ENCODE assay signal across 8 mouse cellular contexts in genomic region chr8:105268342-105269074, GRCm38 (mm10). TPM values are rescaled to one million over a fixed set of nuclear protein-coding genes. Genes with fewer than 3 reads are reported as not detected.
A peak's percentile ranks its signal among the peaks of the same experiment; 100 is the strongest.
DNase-seq lines count a peak whose midpoint lies in the region; ATAC-seq and TF ChIP-seq lines count a peak whose summit lies in the region.

No protein-coding gene starts in this region.

- TF ChIP-seq POLR2A in lung, adult 2 months (IDR thresholded peaks at IDR 0.05; ENCODE audit: borderline replicate concordance, extremely low read depth, low read depth, low read length), result no peak

- H3K4me2 ChIP-seq in hindbrain, embryonic 11.5 days (replicated peaks; ENCODE audit: low read depth, low read length), result peak overlapping the region; percentile 76
- H3K4me2 ChIP-seq in midbrain, embryonic 15.5 days, result peak overlapping the region; percentile 85

- TF ChIP-seq CTCF in lung, adult 2 months (IDR thresholded peaks at IDR 0.05; ENCODE audit: insufficient read depth, low read length), result no peak

- no peak overlapping the region for H3K27ac ChIP-seq in hindbrain, embryonic 11.5 days (ENCODE audit: low read depth, low read length)
- H3K27ac ChIP-seq in midbrain, embryonic 15.5 days, result peak overlapping the region; percentile 66

- WGBS in lung, adult 2 months, result 33% methylated on average over 65 of the region's 65 CpGs
- under 1% methylated on average over 65 of the region's 65 CpGs for WGBS in hindbrain, embryonic 11.5 days
- under 1% methylated on average over 65 of the region's 65 CpGs for WGBS in midbrain, embryonic 15.5 days

- peak overlapping the region; percentile 73 for H3K4me3 ChIP-seq in lung, adult 2 months (replicated peaks; ENCODE audit: extremely low read depth, low read depth, low read length)
- H3K4me3 ChIP-seq in hindbrain, embryonic 11.5 days (ENCODE audit: low read depth, low read length), result peak overlapping the region; percentile 39
- peak overlapping the region; percentile 54 for H3K4me3 ChIP-seq in midbrain, embryonic 15.5 days

- H3K9me3 ChIP-seq in hindbrain, embryonic 11.5 days (ENCODE audit: control insufficient read depth, low read length), result no peaks in the 10 kb centered on the region
- no peaks in the 10 kb centered on the region for H3K9me3 ChIP-seq in midbrain, embryonic 15.5 days

- peaks cover 92% of the 10 kb centered on the region for H3K27me3 ChIP-seq in hindbrain, embryonic 11.5 days (ENCODE audit: control insufficient read depth, insufficient read depth, low read length)
- H3K27me3 ChIP-seq in midbrain, embryonic 15.5 days (replicated peaks), result peaks cover 86% of the 10 kb centered on the region

- intact Hi-C loops in left cerebral cortex, postnatal 14 days (cut with DNase I), result no loop called here

- H3K9ac ChIP-seq in hindbrain, embryonic 11.5 days (ENCODE audit: low read depth, low read length), result peak overlapping the region; percentile 42; the same call in 1 of the 2 replicates
- H3K9ac ChIP-seq in midbrain, embryonic 15.5 days, result peak overlapping the region; percentile 49

- H3K36me3 ChIP-seq in hindbrain, embryonic 11.5 days (ENCODE audit: control insufficient read depth, insufficient read depth, low read length), result no peaks in the 10 kb centered on the region
- no peaks in the 10 kb centered on the region for H3K36me3 ChIP-seq in midbrain, embryonic 15.5 days (replicated peaks)

- peak; percentile 78 for ATAC-seq in hindbrain, embryonic 11.5 days (ENCODE audit: low FRiP score)
- peak; percentile 93 for ATAC-seq in midbrain, embryonic 15.5 days (replicated peaks)

- H3K4me1 ChIP-seq in lung, adult 2 months (ENCODE audit: control insufficient read depth, insufficient read depth, low read length), result peaks cover 11% of the 10 kb centered on the region
- H3K4me1 ChIP-seq in hindbrain, embryonic 11.5 days (replicated peaks; ENCODE audit: control insufficient read depth, insufficient read depth, low read length), result peaks cover 13% of the 10 kb centered on the region; the same call in 1 of the 2 replicates
- H3K4me1 ChIP-seq in midbrain, embryonic 15.5 days, result peaks cover 41% of the 10 kb centered on the region

- DNase-seq in lung, adult 2 months, result peak; percentile 56
- no peak for DNase-seq in lung, postnatal 14 days
- DNase-seq in embryo, embryonic 11 days, result peak; percentile 91
- peak; percentile 86 for DNase-seq in hindbrain, embryonic 11.5 days (ENCODE audit: low spot score)
- peak; percentile 87 to 90 for DNase-seq in left cerebral cortex, postnatal 14 days (ENCODE audit: low spot score in 2 of 2)
- DNase-seq in ovary, postnatal 14 days (ENCODE audit: low spot score), result no peak
- DNase-seq in urinary bladder, adult 2 months (ENCODE audit: low spot score), result no peak

RNA-seq across cellular contexts. Expression of gene Hsf4, which starts 1.1 kb away (rescaled TPM):
- polyA plus RNA-seq in lung, adult 2 months (2012; rRNA removed), result 20.3 and 22.1 TPM in 2 replicates
- polyA plus RNA-seq in hindbrain, embryonic 11.5 days (2014; fragmentation: Nextera tagmentation; extraction: Ambion mirVana), result 0.21 and 0.52 TPM in 2 replicates
- total RNA-seq in left cerebral cortex, postnatal 14 days (2021), result 1 to 10 TPM; 1.5 to 2.3 TPM
- polyA plus RNA-seq in midbrain, embryonic 15.5 days (2015; fragmentation: Nextera tagmentation; extraction: Ambion mirVana), result 0.25 and 0.42 TPM in 2 replicates
- 4.8 TPM in 2 replicates for polyA plus RNA-seq in urinary bladder, adult 2 months (2012; rRNA removed)

RNA-seq across cellular contexts. Expression of gene Fbxl8, which starts 4.1 kb away (rescaled TPM):
- polyA plus RNA-seq in lung, adult 2 months (2012; rRNA removed), result 15.5 and 16.8 TPM in 2 replicates
- 0.78 and 1.4 TPM in 2 replicates for polyA plus RNA-seq in hindbrain, embryonic 11.5 days (2014; fragmentation: Nextera tagmentation; extraction: Ambion mirVana)
- under 1 TPM; 0.80 to 0.83 TPM for total RNA-seq in left cerebral cortex, postnatal 14 days (2021)
- 0.99 and 1.3 TPM in 2 replicates for polyA plus RNA-seq in midbrain, embryonic 15.5 days (2015; fragmentation: Nextera tagmentation; extraction: Ambion mirVana)
- polyA plus RNA-seq in urinary bladder, adult 2 months (2012; rRNA removed), result 9.1 and 9.5 TPM in 2 replicates

RNA-seq across cellular contexts. Expression of gene Tradd, which starts 4.1 kb away (rescaled TPM):
- polyA plus RNA-seq in lung, adult 2 months (2012; rRNA removed), result 21.3 and 23.8 TPM in 2 replicates
- 13.5 and 14.3 TPM in 2 replicates for polyA plus RNA-seq in hindbrain, embryonic 11.5 days (2014; fragmentation: Nextera tagmentation; extraction: Ambion mirVana)
- total RNA-seq in left cerebral cortex, postnatal 14 days (2021), result 1 to 10 TPM; 6.7 to 7.9 TPM
- 13.5 and 13.6 TPM in 2 replicates for polyA plus RNA-seq in midbrain, embryonic 15.5 days (2015; fragmentation: Nextera tagmentation; extraction: Ambion mirVana)
- 15.1 and 15.8 TPM in 2 replicates for polyA plus RNA-seq in urinary bladder, adult 2 months (2012; rRNA removed)

RNA-seq across cellular contexts. Expression of gene Nol3, which starts 7.4 kb away (rescaled TPM):
- 10.7 and 11.8 TPM in 2 replicates for polyA plus RNA-seq in lung, adult 2 months (2012; rRNA removed)
- polyA plus RNA-seq in hindbrain, embryonic 11.5 days (2014; fragmentation: Nextera tagmentation; extraction: Ambion mirVana), result 2.7 and 3.1 TPM in 2 replicates
- total RNA-seq in left cerebral cortex, postnatal 14 days (2021), result 1 to 10 TPM; 4.5 to 5.1 TPM
- 4.0 and 4.5 TPM in 2 replicates for polyA plus RNA-seq in midbrain, embryonic 15.5 days (2015; fragmentation: Nextera tagmentation; extraction: Ambion mirVana)
- polyA plus RNA-seq in urinary bladder, adult 2 months (2012; rRNA removed), result 2.8 and 4.0 TPM in 2 replicates

RNA-seq across cellular contexts. Expression of gene B3gnt9, which starts 13.6 kb away (rescaled TPM):
- 35.5 and 39.2 TPM in 2 replicates for polyA plus RNA-seq in lung, adult 2 months (2012; rRNA removed)
- 4.2 and 6.3 TPM in 2 replicates for polyA plus RNA-seq in hindbrain, embryonic 11.5 days (2014; fragmentation: Nextera tagmentation; extraction: Ambion mirVana)
- total RNA-seq in left cerebral cortex, postnatal 14 days (2021), result 1 to 10 TPM; 2.6 to 4.8 TPM
- polyA plus RNA-seq in midbrain, embryonic 15.5 days (2015; fragmentation: Nextera tagmentation; extraction: Ambion mirVana), result 8.1 TPM in 2 replicates
- 34.1 and 34.5 TPM in 2 replicates for polyA plus RNA-seq in urinary bladder, adult 2 months (2012; rRNA removed)

Comparison
In these comparisons a context has a peak if more than half of its experiments do, and no peak if none do; other contexts are left out.
1. DNase-seq: peak in lung, adult 2 months (single experiment), embryo, embryonic 11 days (single experiment), hindbrain, embryonic 11.5 days (single experiment) and left cerebral cortex, postnatal 14 days (2 of 2); none in lung, postnatal 14 days (single experiment), ovary, postnatal 14 days (single experiment) and urinary bladder, adult 2 months (single experiment).
2. Peak in every context shown above with its lines, with median percentiles within 50 percentile points of each other: H3K4me3 ChIP-seq.